Mouse (Mus musculus) erythroblast, embryonic 14.5 days (primary cell): ENCODE measurements around the gene Ppm1a. TPM values are rescaled to one million over a fixed set of nuclear protein-coding genes. Genes with fewer than 3 reads are reported as not detected.

Experiments used
- H3K27me3 ChIP-seq: 2 replicates; pipeline ENCODE4 v1.6.1; 2012; ENCODE audit warnings: inconsistent platforms; ENCODE audit not compliant: control insufficient read depth
- H3K36me3 ChIP-seq: 2 replicates; pipeline ENCODE4 v1.6.1; 2012; ENCODE audit warnings: mild to moderate bottlenecking, inconsistent platforms; ENCODE audit not compliant: control insufficient read depth
- H3K4me1 ChIP-seq: 2 replicates; pipeline ENCODE4 v1.6.1; 2012; ENCODE audit warnings: inconsistent platforms; ENCODE audit not compliant: control insufficient read depth
- H3K4me3 ChIP-seq: replicated peaks from 2 replicates; pipeline ENCODE3; 2012; ENCODE audit warnings: moderate library complexity, mild to moderate bottlenecking, inconsistent platforms
- H3K9me3 ChIP-seq: 2 replicates; pipeline ENCODE4 v1.6.1; 2012; ENCODE audit warnings: low read length, inconsistent platforms, mixed read lengths; ENCODE audit not compliant: control insufficient read depth
- GATA1 ChIP-seq: IDR thresholded peaks from 2 replicates; pipeline ENCODE4 v1.6.1; 2012; ENCODE audit warnings: low read length, inconsistent platforms, mixed read lengths
- TAL1 ChIP-seq: IDR thresholded peaks from 3 replicates; pipeline ENCODE4 v1.6.1; 2012; ENCODE audit warnings: low read length, inconsistent platforms, mixed read lengths
- polyA plus RNA-seq: library from polyadenylated mRNA; stranded (reverse); fragments of >175 nt; gene quantifications from 2 replicates; pipeline ENCODE4 v1.2.3, GENCODE M21; 2012

The Ppm1a gene
- polyA plus RNA-seq, 1 experiment = 2.5 TPM

GRCm38 (mm10) chr12:72759956-72760355 is 2.7 kb downstream of the Ppm1a start:
- Histone ChIP-seq H3K4me1 (peaks cover 52% of the 10 kb centered on the region), H3K27me3 (no peaks in the 10 kb centered on the region), H3K4me3 (peak overlapping the region; percentile 94), H3K9me3 (no peaks in the 10 kb centered on the region), H3K36me3 (peaks cover 6% of the 10 kb centered on the region)
- TF ChIP-seq GATA1 (no peak), TAL1 (no peak)

GRCm38 (mm10) chr12:72760376-72761229 is 3.3 kb downstream of the Ppm1a start:
- H3K36me3 ChIP-seq = peaks cover 8% of the 10 kb centered on the region
- no peak for TF ChIP-seq TAL1
- TF ChIP-seq GATA1 = no peak
- H3K4me1 ChIP-seq = peaks cover 49% of the 10 kb centered on the region
- H3K27me3 ChIP-seq = no peaks in the 10 kb centered on the region
- peak overlapping the region; percentile 94 for H3K4me3 ChIP-seq
- H3K9me3 ChIP-seq = no peaks in the 10 kb centered on the region

- Histone ChIP-seq H3K4me1 (peaks cover 49% of the 10 kb centered on the region), H3K27me3 (no peaks in the 10 kb centered on the region), H3K9me3 (no peaks in the 10 kb centered on the region), H3K4me3 (peak overlapping the region; percentile 94), H3K36me3 (peaks cover 10% of the 10 kb centered on the region)
- no peak for TF ChIP-seq GATA1
- TF ChIP-seq TAL1 = no peak
Measured at GRCm38 (mm10) chr12:72761230-72761648, 4.0 kb downstream of the Ppm1a start.

- H3K9me3 ChIP-seq = no peaks in the 10 kb centered on the region
- H3K4me3 ChIP-seq = peak overlapping the region; percentile 94
- H3K4me1 ChIP-seq = peaks cover 50% of the 10 kb centered on the region
- no peaks in the 10 kb centered on the region for H3K27me3 ChIP-seq
- H3K36me3 ChIP-seq = peaks cover 10% of the 10 kb centered on the region
- no peak for TF ChIP-seq GATA1
- TF ChIP-seq TAL1 = no peak
Measured at GRCm38 (mm10) chr12:72761649-72762261, 4.5 kb downstream of the Ppm1a start.

GRCm38 (mm10) chr12:72762502-72762901 is 5.2 kb downstream of the Ppm1a start:
- Histone ChIP-seq H3K4me1 (peaks cover 52% of the 10 kb centered on the region), H3K27me3 (no peaks in the 10 kb centered on the region), H3K36me3 (peaks cover 10% of the 10 kb centered on the region), H3K4me3 (peak overlapping the region; percentile 94), H3K9me3 (no peaks in the 10 kb centered on the region)
- TF ChIP-seq GATA1 = no peak
- no peak for TF ChIP-seq TAL1

- H3K36me3 ChIP-seq = peaks cover 12% of the 10 kb centered on the region
- no peaks in the 10 kb centered on the region for H3K9me3 ChIP-seq
- H3K27me3 ChIP-seq = no peaks in the 10 kb centered on the region
- TF ChIP-seq TAL1 (no peak), GATA1 (no peak)
- H3K4me3 ChIP-seq = peak overlapping the region; percentile 94
- H3K4me1 ChIP-seq = peaks cover 56% of the 10 kb centered on the region
Measured at GRCm38 (mm10) chr12:72763156-72763555, 5.9 kb downstream of the Ppm1a start.

- H3K4me1 ChIP-seq = peaks cover 40% of the 10 kb centered on the region
- no peak for TF ChIP-seq GATA1
- TF ChIP-seq TAL1 = no peak
- no peak overlapping the region for H3K4me3 ChIP-seq
- H3K36me3 ChIP-seq = peaks cover 36% of the 10 kb centered on the region
- no peaks in the 10 kb centered on the region for H3K27me3 ChIP-seq
- H3K9me3 ChIP-seq = peaks cover 3% of the 10 kb centered on the region; the same call in 1 of the 2 replicates
Measured at GRCm38 (mm10) chr12:72767809-72768208, 10.6 kb downstream of the Ppm1a start.

- H3K4me3 ChIP-seq = no peak overlapping the region
- TF ChIP-seq TAL1 = no peak
- no peak for TF ChIP-seq GATA1
- H3K27me3 ChIP-seq = no peaks in the 10 kb centered on the region
- H3K36me3 ChIP-seq = peaks cover 36% of the 10 kb centered on the region
- peaks cover 36% of the 10 kb centered on the region for H3K4me1 ChIP-seq
- peaks cover 3% of the 10 kb centered on the region; the same call in 1 of the 2 replicates for H3K9me3 ChIP-seq
Measured at GRCm38 (mm10) chr12:72768230-72768629, 11.0 kb downstream of the Ppm1a start.

- peaks cover 33% of the 10 kb centered on the region for H3K36me3 ChIP-seq
Measured at GRCm38 (mm10) chr12:72769546-72770230, 12.4 kb downstream of the Ppm1a start.

More at GRCm38 (mm10) chr12:72769546-72770230, 12.4 kb downstream of the Ppm1a start:
- no peak overlapping the region for H3K4me3 ChIP-seq
- peaks cover 28% of the 10 kb centered on the region for H3K4me1 ChIP-seq
- peaks cover 3% of the 10 kb centered on the region; the same call in 1 of the 2 replicates for H3K9me3 ChIP-seq
- TF ChIP-seq GATA1 = no peak
- TF ChIP-seq TAL1 = no peak
- no peaks in the 10 kb centered on the region for H3K27me3 ChIP-seq
